Mouse (Mus musculus): ENCODE results near the gene Atp13a2.

DNA sequence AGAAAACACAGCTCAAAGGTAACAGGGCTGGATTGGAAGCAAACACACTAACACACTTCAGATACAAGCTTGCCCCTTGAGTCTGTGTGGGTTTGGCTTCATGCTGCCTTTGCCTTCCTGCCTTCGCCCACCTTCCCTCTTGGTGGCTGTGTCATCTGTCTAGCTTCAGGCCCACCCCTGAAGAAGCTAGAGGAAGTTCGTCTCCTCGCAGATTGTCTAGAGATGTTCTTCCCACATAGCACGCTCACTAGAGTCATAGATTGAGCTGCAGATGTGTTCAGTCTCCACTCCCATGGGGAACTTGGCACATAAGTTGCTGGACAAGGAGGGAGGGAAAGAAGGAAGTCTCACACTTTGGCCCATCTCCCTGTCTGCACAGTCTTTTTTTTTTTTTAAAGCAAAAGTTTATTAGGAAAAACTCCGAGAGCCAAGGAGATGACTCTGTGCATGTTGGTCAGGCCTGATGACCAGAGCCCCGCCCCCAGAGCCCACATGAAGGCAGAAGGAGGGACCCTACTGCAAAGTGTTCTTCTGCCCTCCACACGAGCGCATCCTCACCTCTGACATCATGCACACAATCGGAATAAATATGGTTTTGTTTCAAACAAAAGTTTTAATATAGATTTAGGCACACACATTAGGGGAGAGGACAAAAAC is 22.6 kb upstream of the Atp13a2 start:
- TF ChIP-seq ZC3H11A (IDR thresholded peaks at IDR 0.05; ENCODE audit: borderline replicate concordance, low read depth, low read length) (no peak), HCFC1 (IDR thresholded peaks at IDR 0.05; ENCODE audit: borderline replicate concordance, insufficient read depth, low read length) (no peak), CHD2 (IDR thresholded peaks at IDR 0.05; ENCODE audit: low read depth, low read length) (no peak), MAFK (IDR thresholded peaks at IDR 0.05; ENCODE audit: insufficient read depth, low read depth, low read length) (no peak), ZNF384 (IDR thresholded peaks at IDR 0.05; ENCODE audit: low read depth, low read length) (no peak)
